Mouse (Mus musculus) limb, embryonic 12.5 days (tissue): ENCODE data around the gene 4930558K02Rik. TPM values are rescaled to one million over a fixed set of nuclear protein-coding genes. Genes with fewer than 3 reads are reported as not detected.

ENCODE experiments used
- ATAC-seq: fragments of 200-750 bp; cut with Nextera tagmentation; 2 replicates; pipeline ENCODE4 v1.8.0; 2017; ENCODE audit warnings: low read depth, moderate TSS enrichment; ENCODE audit not compliant: insufficient number of reproducible peaks, insufficient read depth, low FRiP score, low TSS enrichment
- H3K27ac ChIP-seq: fragments of 300-500 bp; sonication (generic); 2 replicates; pipeline ENCODE4 v1.5.1; 2016; ENCODE audit warnings: mild to moderate bottlenecking, moderate library complexity
- H3K27me3 ChIP-seq: fragments of 300-500 bp; sonication (generic); 2 replicates; pipeline ENCODE4 v1.6.1; 2016; ENCODE audit warnings: mild to moderate bottlenecking, moderate library complexity
- H3K36me3 ChIP-seq: fragments of 300-500 bp; sonication (generic); 2 replicates; pipeline ENCODE4 v1.6.1; 2016; ENCODE audit warnings: mild to moderate bottlenecking, moderate library complexity
- H3K4me1 ChIP-seq: fragments of 300-500 bp; sonication (generic); replicated peaks from 2 replicates; pipeline ENCODE4 v1.6.1; 2016
- H3K4me2 ChIP-seq: fragments of 300-500 bp; sonication (generic); 2 replicates; pipeline ENCODE4 v1.6.1; 2016; ENCODE audit warnings: mild to moderate bottlenecking, moderate library complexity
- H3K4me3 ChIP-seq: fragments of 300-500 bp; sonication (generic); replicated peaks from 2 replicates; pipeline ENCODE4 v1.5.1; 2016; ENCODE audit warnings: mild to moderate bottlenecking
- H3K9ac ChIP-seq: fragments of 300-500 bp; sonication (generic); replicated peaks from 2 replicates; pipeline ENCODE4 v1.6.1; 2016; ENCODE audit warnings: mild to moderate bottlenecking, moderate library complexity
- H3K9me3 ChIP-seq: fragments of 300-500 bp; sonication (generic); 2 replicates; pipeline ENCODE4 v1.6.1; 2016; ENCODE audit warnings: mild to moderate bottlenecking, moderate library complexity
- WGBS: fragments of 180-500 bp; shearing (Covaris S2); methylation state at CpG from one replicate; pipeline ENCODE4 v1.1.7; 2016; 5-methylcytosine and 5-hydroxymethylcytosine counted together
- polyA plus RNA-seq: library from polyadenylated mRNA; unstranded; fragments of >200 nt; fragmentation: Nextera tagmentation; extraction: Ambion mirVana; gene quantifications from 2 replicates; pipeline ENCODE4 v1.2.1, GENCODE M21; 2016

The 4930558K02Rik gene
- polyA plus RNA-seq, 1 experiment from 2014 or later: not detected

GRCm38 (mm10) chr1:161932286-161932685 is 47.1 kb downstream of the 4930558K02Rik start:
- no peak overlapping the region for H3K4me3 ChIP-seq
- 81% methylated on average over 4 of the region's 4 CpGs for WGBS
- H3K9ac ChIP-seq: no peak overlapping the region
- no peak for ATAC-seq
- no peaks in the 10 kb centered on the region for H3K9me3 ChIP-seq
- no peak overlapping the region for H3K4me2 ChIP-seq
- peaks cover 5% of the 10 kb centered on the region; the same call in 1 of the 2 replicates for H3K4me1 ChIP-seq
- H3K36me3 ChIP-seq: no peaks in the 10 kb centered on the region
- no peaks in the 10 kb centered on the region for H3K27me3 ChIP-seq
- no peak overlapping the region for H3K27ac ChIP-seq

- 65% methylated on average over 10 of the region's 10 CpGs for WGBS
- H3K9ac ChIP-seq: no peak overlapping the region
- no peak overlapping the region for H3K4me2 ChIP-seq
- H3K36me3 ChIP-seq: no peaks in the 10 kb centered on the region
- no peaks in the 10 kb centered on the region for H3K9me3 ChIP-seq
- H3K27me3 ChIP-seq: no peaks in the 10 kb centered on the region
- no peak for ATAC-seq
- no peak overlapping the region for H3K4me3 ChIP-seq
- no peak overlapping the region for H3K27ac ChIP-seq
- peaks cover 5% of the 10 kb centered on the region; the same call in 1 of the 2 replicates for H3K4me1 ChIP-seq
Observed at GRCm38 (mm10) chr1:161931817-161932216, 47.6 kb downstream of the 4930558K02Rik start.

GRCm38 (mm10) chr1:161931313-161931712 is 48.1 kb downstream of the 4930558K02Rik start:
- Histone ChIP-seq H3K4me3 (no peak overlapping the region), H3K27ac (no peak overlapping the region), H3K9me3 (no peaks in the 10 kb centered on the region), H3K36me3 (no peaks in the 10 kb centered on the region), H3K9ac (no peak overlapping the region), H3K27me3 (no peaks in the 10 kb centered on the region), H3K4me1 (peaks cover 5% of the 10 kb centered on the region; the same call in 1 of the 2 replicates), H3K4me2 (no peak overlapping the region)
- 69% methylated on average over 4 of the region's 4 CpGs for WGBS
- no peak for ATAC-seq

GRCm38 (mm10) chr1:161927976-161928375 is 51.5 kb downstream of the 4930558K02Rik start:
- 89% methylated on average over 2 of the region's 2 CpGs for WGBS
- ATAC-seq: no peak
- H3K4me3 ChIP-seq: no peak overlapping the region

GRCm38 (mm10) chr1:161925281-161925805 is 54.1 kb downstream of the 4930558K02Rik start:
- ATAC-seq: no peak
- 88% methylated on average over 13 of the region's 13 CpGs for WGBS
- Histone ChIP-seq H3K27me3 (no peaks in the 10 kb centered on the region), H3K4me3 (no peak overlapping the region), H3K4me2 (no peak overlapping the region), H3K9me3 (no peaks in the 10 kb centered on the region), H3K27ac (no peak overlapping the region), H3K4me1 (0 out of 2 replicates have a peak, but pooled peaks cover 3% of the 10 kb centered on the region), H3K9ac (no peak overlapping the region), H3K36me3 (no peaks in the 10 kb centered on the region)

More at GRCm38 (mm10) chr1:161927976-161928375, 51.5 kb downstream of the 4930558K02Rik start:
- Histone ChIP-seq H3K36me3 (no peaks in the 10 kb centered on the region), H3K27ac (no peak overlapping the region), H3K4me1 (peaks cover 5% of the 10 kb centered on the region; the same call in 1 of the 2 replicates), H3K27me3 (no peaks in the 10 kb centered on the region), H3K9me3 (no peaks in the 10 kb centered on the region), H3K4me2 (no peak overlapping the region), H3K9ac (no peak overlapping the region)

- no peak for ATAC-seq
- Histone ChIP-seq H3K27me3 (no peaks in the 10 kb centered on the region), H3K9ac (no peak overlapping the region), H3K36me3 (no peaks in the 10 kb centered on the region), H3K4me1 (0 out of 2 replicates have a peak, but pooled peaks cover 3% of the 10 kb centered on the region), H3K9me3 (no peaks in the 10 kb centered on the region), H3K27ac (no peak overlapping the region), H3K4me3 (no peak overlapping the region), H3K4me2 (no peak overlapping the region)
- 70% methylated on average over 3 of the region's 3 CpGs for WGBS
Observed at GRCm38 (mm10) chr1:161924321-161924720, 55.1 kb downstream of the 4930558K02Rik start.

GRCm38 (mm10) chr1:161921928-161922327 is 57.5 kb downstream of the 4930558K02Rik start:
- Histone ChIP-seq H3K4me1 (peaks cover 21% of the 10 kb centered on the region), H3K9me3 (no peaks in the 10 kb centered on the region), H3K4me3 (no peak overlapping the region), H3K27me3 (no peaks in the 10 kb centered on the region), H3K4me2 (no peak overlapping the region), H3K9ac (no peak overlapping the region), H3K27ac (no peak overlapping the region), H3K36me3 (no peaks in the 10 kb centered on the region)
- ATAC-seq: no peak
- 81% methylated on average over 6 of the region's 6 CpGs for WGBS

GRCm38 (mm10) chr1:161920475-161921454 is 58.7 kb downstream of the 4930558K02Rik start:
- Histone ChIP-seq H3K9ac (no peak overlapping the region), H3K36me3 (no peaks in the 10 kb centered on the region), H3K4me2 (no peak overlapping the region), H3K9me3 (no peaks in the 10 kb centered on the region), H3K27ac (no peak overlapping the region), H3K4me1 (peaks cover 21% of the 10 kb centered on the region), H3K27me3 (no peaks in the 10 kb centered on the region), H3K4me3 (no peak overlapping the region)
- ATAC-seq: no peak
- WGBS: 78% methylated on average over 9 of the region's 9 CpGs

GRCm38 (mm10) chr1:161919594-161919993 is 59.8 kb downstream of the 4930558K02Rik start:
- Histone ChIP-seq H3K36me3 (no peaks in the 10 kb centered on the region), H3K9me3 (no peaks in the 10 kb centered on the region), H3K4me2 (no peak overlapping the region), H3K4me3 (no peak overlapping the region), H3K27ac (no peak overlapping the region), H3K27me3 (no peaks in the 10 kb centered on the region), H3K4me1 (peaks cover 25% of the 10 kb centered on the region), H3K9ac (no peak overlapping the region)
- 0 out of 2 replicates have a peak, but pooled peaks have one; percentile 28 for ATAC-seq
- WGBS: 90% methylated on average over 2 of the region's 2 CpGs

GRCm38 (mm10) chr1:161918682-161919372 is 60.6 kb downstream of the 4930558K02Rik start:
- H3K27ac ChIP-seq: peak overlapping the region; percentile 64
- no peak for ATAC-seq
- no peak overlapping the region; the same call in 1 of the 2 replicates for H3K4me2 ChIP-seq
- no peaks in the 10 kb centered on the region for H3K36me3 ChIP-seq
- peaks cover 31% of the 10 kb centered on the region for H3K4me1 ChIP-seq
- H3K9ac ChIP-seq: no peak overlapping the region
- no peak overlapping the region for H3K4me3 ChIP-seq
- H3K9me3 ChIP-seq: no peaks in the 10 kb centered on the region
- WGBS: 46% methylated on average over 7 of the region's 7 CpGs
- no peaks in the 10 kb centered on the region for H3K27me3 ChIP-seq
